Mouse (Mus musculus): ENCODE data around the gene Phc2. TPM values are rescaled to one million over a fixed set of nuclear protein-coding genes. Genes with fewer than 3 reads are reported as not detected.

Phc2 gene
- total RNA-seq, 2 experiments from 2014 or later = 85.4 to 91.3 TPM

DNA sequence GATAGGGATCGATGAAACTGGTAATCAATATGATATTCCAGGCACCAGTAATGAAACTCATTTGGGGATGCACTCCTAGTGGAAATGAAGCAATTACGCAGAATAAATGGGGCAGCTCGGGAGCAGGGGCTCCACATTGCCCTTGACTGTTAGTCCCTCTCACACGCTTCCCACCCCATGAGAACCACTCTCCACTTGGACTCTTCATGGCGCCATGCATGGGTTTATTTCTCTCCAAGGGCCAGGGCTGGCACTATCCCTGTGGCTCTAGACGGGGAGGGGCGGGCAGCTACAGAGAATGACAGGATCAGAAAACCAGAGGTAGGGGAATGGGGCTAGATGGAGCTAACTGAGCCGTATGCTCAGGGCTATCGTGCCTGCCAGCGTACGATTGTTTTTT, 29.6 kb downstream of the Phc2 start:
- Histone ChIP-seq H3K27ac (no peak overlapping the region), H3K4me3 (no peak overlapping the region)
- no peak for DNase-seq (ENCODE audit: low spot score in 2 of 2)
- no peak for TF ChIP-seq CTCF (conservative IDR thresholded peaks at IDR 0.05)

DNA sequence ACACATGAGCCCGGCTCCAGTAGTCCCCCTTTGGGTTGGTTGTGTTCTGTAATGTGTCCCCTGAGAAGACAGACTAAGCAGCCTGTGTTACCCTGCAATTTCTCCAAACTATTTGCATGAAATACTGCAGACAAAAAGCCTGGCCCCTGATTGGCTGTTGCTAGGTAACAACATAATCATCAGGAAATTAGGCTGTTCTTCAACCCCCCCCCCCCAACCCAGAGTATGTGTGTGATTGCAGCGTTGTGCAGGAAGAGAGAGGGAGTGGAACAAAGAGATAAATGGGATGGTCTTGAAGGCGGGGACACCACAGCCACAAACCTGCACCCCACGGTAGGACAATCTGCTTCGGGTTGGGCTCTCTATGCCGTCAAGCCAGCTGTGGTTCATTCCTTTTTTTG, 34.0 kb downstream of the Phc2 start:
- peak overlapping the region; percentile 8 for H3K4me3 ChIP-seq
- peak overlapping the region; percentile 87 for H3K27ac ChIP-seq
- peak in 1 of 2 experiments; percentile 61 for DNase-seq (ENCODE audit: low spot score in 2 of 2)
- 0 out of 2 replicates have a peak, but pooled peaks have one; percentile 2 for TF ChIP-seq CTCF (conservative IDR thresholded peaks at IDR 0.05)

DNA sequence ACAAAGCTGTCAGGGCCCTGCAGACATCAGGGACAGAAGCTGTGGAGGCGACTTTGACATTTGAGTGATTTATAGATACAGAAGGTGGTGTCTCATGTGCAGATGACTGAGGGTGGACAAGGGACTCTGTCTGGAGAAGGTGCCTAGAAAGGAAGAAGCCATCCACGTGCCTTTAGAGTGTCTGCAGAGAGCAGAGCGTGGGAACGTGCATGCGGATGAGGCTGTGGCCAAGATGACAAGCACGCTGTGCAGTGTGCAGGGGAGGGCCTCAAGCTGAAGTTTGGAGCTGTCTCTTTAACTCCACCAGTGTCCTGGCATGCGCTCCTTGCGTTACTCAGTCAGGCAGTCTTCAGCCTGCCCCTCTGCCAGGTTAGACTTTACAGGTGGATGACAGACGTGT, 34.5 kb downstream of the Phc2 start:
- DNase-seq (ENCODE audit: low spot score in 2 of 2) = peak; percentile 60 to 70
- peak overlapping the region; percentile 8 for H3K4me3 ChIP-seq
- H3K27ac ChIP-seq = peak overlapping the region; percentile 87
- TF ChIP-seq CTCF (conservative IDR thresholded peaks at IDR 0.05) = no peak

DNA sequence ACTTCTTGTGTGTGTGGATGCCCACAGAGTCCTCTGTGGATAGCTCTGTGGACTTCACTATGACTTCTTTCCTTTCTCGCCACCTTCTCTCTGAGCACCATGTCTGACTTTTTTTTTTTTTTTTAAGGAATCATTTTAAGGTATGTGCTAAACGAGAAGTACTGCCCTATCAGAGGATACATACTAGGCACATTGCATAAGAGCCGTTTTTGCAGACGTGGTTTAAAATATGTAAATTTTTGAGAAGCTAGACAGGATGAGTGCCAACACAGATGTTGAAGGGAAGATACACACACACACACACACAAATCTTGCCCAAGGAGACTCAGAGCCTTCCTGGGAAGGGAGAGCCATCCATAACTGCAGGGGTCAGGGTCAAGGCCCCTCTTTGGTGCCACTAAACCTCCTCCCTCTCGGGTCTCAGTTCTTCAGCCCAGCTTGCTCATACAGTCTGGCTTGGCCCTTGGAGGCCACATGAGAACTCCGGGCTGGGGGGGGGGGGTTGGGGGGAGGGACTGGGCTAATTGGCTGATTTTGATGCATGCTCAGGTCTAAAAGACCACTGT, 35.3 kb downstream of the Phc2 start:
- Histone ChIP-seq H3K27ac (peak overlapping the region; percentile 87), H3K4me3 (peak overlapping the region; percentile 8; the same call in 1 of the 2 replicates)
- no peak for DNase-seq (ENCODE audit: low spot score in 2 of 2)
- no peak for TF ChIP-seq CTCF (conservative IDR thresholded peaks at IDR 0.05)

DNA sequence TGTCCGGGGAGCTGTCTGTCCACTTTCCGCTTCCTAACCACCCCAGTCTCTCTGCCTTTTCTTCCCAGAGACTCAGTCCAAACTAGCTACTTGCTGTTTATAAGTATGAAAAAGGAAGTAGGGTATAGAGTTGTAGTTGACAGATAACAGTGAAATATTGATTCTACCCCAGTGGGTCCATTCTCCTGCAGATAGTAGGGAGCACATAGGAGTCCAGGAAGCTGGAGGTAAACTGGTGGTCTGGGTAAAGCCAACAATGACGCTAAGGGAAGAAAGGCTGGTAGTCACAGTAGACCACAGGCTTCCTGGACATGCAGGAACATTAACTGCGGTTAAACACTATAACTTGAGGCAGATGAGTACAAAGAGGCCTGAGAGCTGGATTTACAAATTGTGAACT, 36.7 kb downstream of the Phc2 start:
- TF ChIP-seq CTCF (conservative IDR thresholded peaks at IDR 0.05) = no peak
- H3K27ac ChIP-seq = no peak overlapping the region; the same call in 1 of the 2 replicates
- H3K4me3 ChIP-seq = no peak overlapping the region
- no peak for DNase-seq (ENCODE audit: low spot score in 2 of 2)

DNA sequence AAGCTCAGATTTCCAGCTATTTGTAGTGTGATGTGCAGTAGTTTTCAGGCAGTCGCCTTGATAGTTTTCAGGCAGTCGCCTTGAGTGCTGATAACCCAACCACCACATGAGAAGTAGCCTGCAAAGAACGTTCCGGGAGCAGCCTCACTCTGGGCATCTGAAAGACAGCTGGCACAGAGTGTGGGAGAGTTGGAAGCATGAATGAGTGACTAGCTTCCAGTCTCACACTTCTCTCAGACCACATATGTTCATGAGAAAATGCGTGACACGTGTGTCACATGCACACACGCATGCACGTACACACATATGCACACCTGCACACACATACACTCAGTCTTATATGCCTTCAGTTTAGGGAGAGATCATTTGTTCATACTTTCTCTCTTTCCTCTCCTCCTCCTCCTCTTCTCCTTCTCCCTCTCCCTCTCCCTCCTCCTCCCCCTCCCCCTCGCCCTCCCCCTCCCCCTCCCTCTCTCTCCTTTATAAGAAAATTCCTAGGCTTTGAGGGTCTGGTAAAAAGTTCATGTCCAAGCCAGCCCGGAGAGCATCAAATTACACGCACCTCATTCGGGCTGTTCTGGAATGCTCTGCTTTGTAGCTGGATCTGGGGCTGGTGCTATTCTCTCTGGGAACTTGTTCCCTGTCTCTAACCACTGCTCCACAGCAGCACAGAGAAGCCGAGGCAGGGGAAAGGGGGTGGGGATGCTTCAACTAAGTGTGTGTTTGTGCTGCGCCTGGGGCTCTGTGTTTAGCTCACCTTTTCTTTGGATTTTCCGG, 37.8 kb downstream of the Phc2 start:
- peak in 1 of 2 experiments; percentile 44 for DNase-seq (ENCODE audit: low spot score in 2 of 2)
- Histone ChIP-seq H3K4me3 (no peak overlapping the region), H3K27ac (no peak overlapping the region; the same call in 1 of the 2 replicates)
- no peak for TF ChIP-seq CTCF (conservative IDR thresholded peaks at IDR 0.05)

DNA sequence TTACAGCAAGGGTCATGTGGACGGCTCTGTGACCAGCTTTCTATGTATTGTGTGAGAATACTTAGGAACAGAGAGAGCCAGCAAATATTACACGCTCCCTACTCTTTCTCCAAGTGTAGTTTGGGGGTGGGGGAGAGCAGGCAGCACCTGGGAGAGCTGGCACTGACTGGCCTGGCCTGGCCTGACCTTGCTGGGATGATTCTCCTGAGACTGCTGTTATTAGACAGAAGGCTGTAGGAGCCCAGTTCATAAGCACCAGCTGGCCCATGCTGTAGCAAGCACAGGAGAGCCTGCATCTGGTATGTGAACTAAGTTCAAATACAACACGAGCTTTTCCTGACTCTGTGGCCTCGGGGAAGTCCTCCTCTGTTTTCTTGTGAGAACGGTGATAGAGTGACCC, 38.7 kb downstream of the Phc2 start:
- Histone ChIP-seq H3K27ac (peak overlapping the region; percentile 39; the same call in 1 of the 2 replicates), H3K4me3 (no peak overlapping the region)
- DNase-seq (ENCODE audit: low spot score in 2 of 2) = no peak
- no peak for TF ChIP-seq CTCF (conservative IDR thresholded peaks at IDR 0.05)

DNA sequence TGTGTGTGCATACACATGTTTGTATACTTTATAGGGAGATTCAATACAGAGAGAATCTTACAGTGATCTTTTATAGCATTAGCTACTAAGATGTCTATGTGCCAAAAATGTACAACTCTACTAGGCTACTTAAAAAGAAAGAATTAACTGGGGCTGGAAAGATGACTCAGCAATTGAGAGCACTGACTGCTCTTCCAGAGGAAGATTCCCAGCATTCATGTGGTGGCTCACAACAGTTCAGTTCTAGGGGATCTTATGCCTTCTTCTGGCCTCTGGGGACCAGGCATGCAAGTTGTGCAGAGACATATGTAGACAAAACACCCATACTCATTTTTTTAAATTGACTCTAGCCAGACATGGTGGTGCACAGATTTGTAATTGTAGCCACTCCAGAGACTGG, 39.8 kb downstream of the Phc2 start:
- no peak for TF ChIP-seq CTCF (conservative IDR thresholded peaks at IDR 0.05)
- Histone ChIP-seq H3K4me3 (no peak overlapping the region), H3K27ac (peak overlapping the region; percentile 65)
- no peak for DNase-seq (ENCODE audit: low spot score in 2 of 2)

DNA sequence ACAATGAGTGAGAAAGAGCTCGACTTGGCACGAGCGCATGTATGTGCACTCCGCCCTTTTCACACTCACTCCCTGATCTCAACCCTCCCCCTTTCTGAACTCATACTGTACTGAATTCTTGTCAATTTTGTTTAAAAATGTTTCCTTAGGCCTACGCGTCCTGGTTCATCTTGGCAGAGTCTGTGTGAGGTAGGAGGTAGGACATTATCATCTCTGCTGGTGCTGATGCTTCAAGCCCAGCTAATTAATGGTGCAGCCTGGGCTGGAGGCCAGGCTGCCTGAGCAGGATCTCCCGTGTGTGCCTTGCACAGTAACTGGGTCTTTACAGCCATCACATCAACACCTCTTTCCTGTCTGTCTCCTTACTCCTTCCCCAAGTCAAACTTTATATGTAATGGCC, 40.6 kb downstream of the Phc2 start:
- Histone ChIP-seq H3K27ac (peak overlapping the region; percentile 24; the same call in 1 of the 2 replicates), H3K4me3 (no peak overlapping the region)
- no peak for TF ChIP-seq CTCF (conservative IDR thresholded peaks at IDR 0.05)
- peak in 1 of 2 experiments; percentile 43 for DNase-seq (ENCODE audit: low spot score in 2 of 2)

DNA sequence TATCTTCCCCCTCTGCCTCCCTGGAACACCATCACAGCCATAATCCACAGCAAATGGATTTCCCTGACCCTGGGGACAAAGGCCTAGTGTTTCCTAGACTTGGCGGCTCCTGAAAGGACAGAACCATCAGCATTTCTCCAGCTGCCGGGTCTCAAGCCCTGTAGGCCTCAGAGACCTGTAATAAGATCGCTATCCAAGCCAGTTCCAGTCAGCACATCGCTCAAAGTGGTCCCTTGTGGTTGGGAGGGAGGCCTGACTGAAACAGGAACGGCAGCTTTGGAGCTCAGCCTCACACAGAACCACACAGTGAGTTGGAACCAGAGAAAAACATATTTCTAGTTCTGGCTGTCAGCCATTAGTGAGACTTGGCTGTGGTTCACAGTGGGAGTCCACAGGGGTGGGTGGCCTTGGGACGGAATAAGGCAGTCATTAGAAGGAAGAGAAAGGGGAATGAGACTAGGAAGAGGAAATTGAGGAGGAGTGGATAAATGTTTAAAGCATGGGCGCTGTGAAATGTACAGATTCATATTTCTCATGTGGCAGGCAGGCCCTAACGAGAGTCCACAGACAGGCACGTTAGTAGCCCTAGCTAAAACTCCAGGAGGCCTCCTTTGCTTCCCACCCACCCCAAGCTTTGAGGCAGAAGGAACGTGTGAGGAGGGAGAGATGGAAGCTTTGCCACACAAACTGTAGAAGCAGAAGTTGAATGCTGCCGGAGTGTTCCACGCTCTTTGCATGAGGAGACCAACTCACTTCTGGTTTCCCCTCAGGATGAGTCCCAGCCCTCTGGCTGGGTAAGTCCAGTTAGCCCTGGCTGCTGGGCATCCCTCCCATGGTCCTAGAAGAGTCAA, 43.7 kb downstream of the Phc2 start:
- Histone ChIP-seq H3K27ac (peak overlapping the region; percentile 92), H3K4me3 (no peak overlapping the region)
- TF ChIP-seq CTCF (conservative IDR thresholded peaks at IDR 0.05) = peak; percentile 29; the same call in 1 of the 2 replicates
- DNase-seq (ENCODE audit: low spot score in 2 of 2) = peak; percentile 61 to 66

DNA sequence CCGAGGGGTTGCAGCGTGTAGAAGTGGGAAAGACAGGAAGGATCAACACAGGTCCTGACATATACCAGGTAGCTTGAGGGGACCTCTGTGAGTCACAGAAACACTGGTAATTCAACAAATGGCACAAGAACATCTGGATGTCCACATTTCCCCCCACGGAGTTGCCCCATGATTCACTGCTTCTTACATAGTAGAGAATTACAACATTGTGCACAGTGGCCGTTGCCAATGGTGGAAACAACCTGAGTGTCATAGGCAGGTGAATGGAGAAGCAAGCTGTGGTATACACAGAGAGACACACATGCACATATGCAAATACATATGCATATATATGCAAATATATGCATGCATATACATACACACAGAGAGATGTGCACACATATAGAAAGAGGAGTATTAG, 45.4 kb downstream of the Phc2 start:
- no peak overlapping the region for H3K4me3 ChIP-seq
- no peak overlapping the region for H3K27ac ChIP-seq
- no peak for DNase-seq (ENCODE audit: low spot score in 2 of 2)
- TF ChIP-seq CTCF (conservative IDR thresholded peaks at IDR 0.05) = no peak

DNA sequence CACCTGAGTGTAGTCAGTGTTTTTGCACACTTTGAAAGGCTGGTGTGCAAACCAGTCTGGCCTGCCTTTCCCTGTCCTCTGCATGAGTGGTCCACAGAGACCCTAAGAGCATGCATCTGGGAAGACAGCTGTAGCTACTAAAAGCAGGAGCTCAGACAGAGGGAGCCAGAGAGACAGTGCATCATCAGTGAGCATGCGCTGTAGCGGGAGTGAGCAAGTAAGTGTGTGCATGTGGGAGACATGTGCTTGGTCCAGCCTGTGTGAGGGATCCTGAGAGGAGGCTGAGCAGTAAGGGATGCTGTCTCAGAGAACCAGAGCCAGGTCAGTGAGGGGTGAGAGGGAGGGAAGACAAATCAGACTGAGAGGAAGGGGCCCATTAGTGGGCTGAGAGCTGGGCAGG, 46.0 kb downstream of the Phc2 start:
- no peak for DNase-seq (ENCODE audit: low spot score in 2 of 2)
- Histone ChIP-seq H3K4me3 (no peak overlapping the region), H3K27ac (no peak overlapping the region)
- TF ChIP-seq CTCF (conservative IDR thresholded peaks at IDR 0.05) = peak; percentile 50

DNA sequence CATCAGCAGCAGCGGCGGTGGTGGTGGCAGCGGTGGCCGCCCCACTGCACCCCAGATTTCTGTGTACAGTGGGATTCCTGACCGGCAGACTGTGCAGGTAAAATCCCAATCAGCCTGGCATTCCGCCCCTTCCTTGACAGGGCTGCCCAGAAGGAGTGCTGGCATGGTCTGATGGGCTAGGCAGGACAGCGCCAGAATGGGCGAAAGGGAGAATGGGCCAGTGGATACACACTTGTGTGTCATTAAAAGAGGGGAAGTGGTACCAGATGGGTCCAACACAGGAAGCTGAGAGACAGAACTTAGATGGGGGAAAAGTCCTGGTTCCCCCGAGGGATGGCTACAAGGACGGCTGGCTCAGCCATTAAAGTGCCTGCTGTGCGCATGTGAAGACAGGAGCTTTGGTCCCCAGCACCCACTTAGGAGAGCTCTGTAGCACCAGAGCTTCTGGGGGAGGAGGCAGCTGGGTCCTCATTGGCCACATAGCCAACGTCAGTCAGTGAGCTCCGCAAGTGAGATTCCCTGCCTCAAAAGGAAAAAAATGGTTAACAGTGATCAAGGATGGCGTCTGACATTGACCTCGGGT, 50.7 kb downstream of the Phc2 start:
- no peak overlapping the region for H3K4me3 ChIP-seq
- no peak overlapping the region for H3K27ac ChIP-seq
- no peak for DNase-seq (ENCODE audit: low spot score in 2 of 2)
- TF ChIP-seq CTCF (conservative IDR thresholded peaks at IDR 0.05) = no peak

Data from layer of hippocampus, adult 2 months (tissue).